Mouse (Mus musculus) retina, adult 2 months (tissue): ENCODE data around the gene Ppm1a.

Source experiments
- DNase-seq: peaks from one replicate; pipeline ENCODE4 v3.0.0-alpha.2; 2012; ENCODE audit warnings: low read depth, low spot score

The Ppm1a gene

GRCm38 (mm10) chr12:72757086-72757485 is at the start of gene Ppm1a:
Ppm1a (plus strand) TSS chr12:72757455.
- DNase-seq, result no peak

GRCm38 (mm10) chr12:72709981-72710380 is 47.3 kb upstream of the Ppm1a start:
- DNase-seq, result no peak

GRCm38 (mm10) chr12:72714896-72715295 is 42.4 kb upstream of the Ppm1a start:
- no peak for DNase-seq

- no peak for DNase-seq
These were observed 41.4 kb upstream of the Ppm1a start for GRCm38 (mm10) chr12:72715846-72716245.

GRCm38 (mm10) chr12:72719046-72719445 is 38.2 kb upstream of the Ppm1a start:
- DNase-seq, result no peak

- no peak for DNase-seq
These were observed 37.7 kb upstream of the Ppm1a start for GRCm38 (mm10) chr12:72719452-72720087.

- DNase-seq, result no peak
These were observed 35.5 kb upstream of the Ppm1a start for GRCm38 (mm10) chr12:72721710-72722109.

- DNase-seq, result no peak
These were observed 33.3 kb upstream of the Ppm1a start for GRCm38 (mm10) chr12:72723965-72724364.

GRCm38 (mm10) chr12:72727021-72727420 is 30.2 kb upstream of the Ppm1a start:
- no peak for DNase-seq

- DNase-seq, result no peak
These were observed 29.6 kb upstream of the Ppm1a start for GRCm38 (mm10) chr12:72727611-72728010.

GRCm38 (mm10) chr12:72734112-72734511 is 23.1 kb upstream of the Ppm1a start:
- DNase-seq, result no peak

- no peak for DNase-seq
These were observed 16.1 kb upstream of the Ppm1a start for GRCm38 (mm10) chr12:72741176-72741575.

GRCm38 (mm10) chr12:72744803-72745360 is 12.4 kb upstream of the Ppm1a start:
- DNase-seq, result no peak

GRCm38 (mm10) chr12:72745486-72745885 is 11.8 kb upstream of the Ppm1a start:
- DNase-seq, result no peak

- no peak for DNase-seq
These were observed 8.9 kb upstream of the Ppm1a start for GRCm38 (mm10) chr12:72748341-72748740.

GRCm38 (mm10) chr12:72748841-72749240 is 8.4 kb upstream of the Ppm1a start:
- no peak for DNase-seq

GRCm38 (mm10) chr12:72749500-72749899 is 7.8 kb upstream of the Ppm1a start:
- DNase-seq, result no peak

GRCm38 (mm10) chr12:72750016-72750415 is 7.2 kb upstream of the Ppm1a start:
- no peak for DNase-seq

GRCm38 (mm10) chr12:72750606-72751005 is 6.6 kb upstream of the Ppm1a start:
- DNase-seq, result no peak

GRCm38 (mm10) chr12:72757596-72757995 is 341 bp downstream of the Ppm1a start:
- DNase-seq, result no peak

GRCm38 (mm10) chr12:72759956-72760355 is 2.7 kb downstream of the Ppm1a start:
- DNase-seq, result no peak

- DNase-seq, result peak; percentile 91
These were observed 3.3 kb downstream of the Ppm1a start for GRCm38 (mm10) chr12:72760376-72761229.

GRCm38 (mm10) chr12:72761230-72761648 is 4.0 kb downstream of the Ppm1a start:
- DNase-seq, result no peak
